Mouse (Mus musculus): ENCODE results near the gene Ostm1.

Gene Ostm1

DNA sequence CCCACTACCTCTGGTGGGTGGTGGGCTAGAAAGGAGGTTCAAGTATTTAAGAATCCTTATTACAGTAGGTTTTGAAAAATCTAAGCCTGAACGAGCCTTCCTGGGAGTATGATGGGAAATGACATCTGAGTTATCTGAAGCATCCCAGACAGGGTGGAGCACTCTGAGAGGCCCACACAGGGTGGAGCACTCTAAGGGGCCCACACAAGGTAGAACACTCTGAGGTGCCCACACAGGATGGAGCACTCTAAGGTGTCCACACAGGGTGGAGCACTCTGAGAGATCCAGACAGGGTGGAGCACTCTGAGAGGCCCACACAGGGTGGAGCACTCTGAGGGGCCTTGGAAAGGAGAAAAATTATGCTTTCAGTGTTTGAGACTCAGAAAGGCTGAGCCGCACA, 42.3 kb downstream of the Ostm1 start:
- in situ Hi-C loops (cut with MboI; ENCODE audit: low sequenced_read_pairs): no loop called here

GRCm38 (mm10) chr10:42630596-42631355, 47.2 kb downstream of the Ostm1 start:
- in situ Hi-C loops (cut with MboI; ENCODE audit: low sequenced_read_pairs): loop anchor here (10.0 kb wide), 1 partner anchor 326 kb away; no protein-coding TSS in a partner anchor

- in situ Hi-C loops (cut with MboI; ENCODE audit: low sequenced_read_pairs): loop anchor here (10.0 kb wide), 1 partner anchor 327 kb away; no protein-coding TSS in a partner anchor
These were observed 48.3 kb downstream of the Ostm1 start for GRCm38 (mm10) chr10:42631754-42632452.

- in situ Hi-C loops (cut with MboI; ENCODE audit: low sequenced_read_pairs): loop anchor here (10.0 kb wide), 1 partner anchor 328 kb away; no protein-coding TSS in a partner anchor
These were observed 49.1 kb downstream of the Ostm1 start for GRCm38 (mm10) chr10:42632453-42633360.

GRCm38 (mm10) chr10:42633361-42634121, 49.9 kb downstream of the Ostm1 start:
- in situ Hi-C loops (cut with MboI; ENCODE audit: low sequenced_read_pairs): loop anchor here (10.0 kb wide), 1 partner anchor 329 kb away; no protein-coding TSS in a partner anchor

- in situ Hi-C loops (cut with MboI; ENCODE audit: low sequenced_read_pairs): loop anchor here (10.0 kb wide), 1 partner anchor 329 kb away; no protein-coding TSS in a partner anchor
These were observed 50.6 kb downstream of the Ostm1 start for GRCm38 (mm10) chr10:42634122-42634720.

DNA sequence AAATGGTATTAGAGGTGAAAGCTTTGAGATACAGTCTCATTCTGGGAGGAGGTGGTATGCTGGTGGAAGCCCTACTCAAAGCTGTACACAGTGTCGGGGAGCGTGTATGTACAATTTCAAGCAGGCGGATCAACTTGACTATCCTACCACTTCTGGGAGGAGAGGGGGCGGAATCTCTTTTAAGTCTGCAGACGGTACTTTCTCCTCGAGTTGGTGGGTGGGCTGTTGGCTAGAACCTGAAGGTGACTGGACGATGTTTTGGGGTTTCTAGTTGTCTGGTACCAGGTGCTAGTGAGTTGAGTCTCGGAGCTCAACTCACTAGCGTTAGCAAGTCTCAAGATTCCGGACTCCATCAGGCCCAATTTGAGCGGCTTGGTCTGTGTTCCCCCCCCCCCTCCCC, 51.4 kb downstream of the Ostm1 start:
- in situ Hi-C loops (cut with MboI; ENCODE audit: low sequenced_read_pairs): loop anchor here (10.0 kb wide), 1 partner anchor 330 kb away; no protein-coding TSS in a partner anchor

- in situ Hi-C loops (cut with MboI; ENCODE audit: low sequenced_read_pairs): loop anchor here (10.0 kb wide), 1 partner anchor 331 kb away; no protein-coding TSS in a partner anchor
These were observed 52.1 kb downstream of the Ostm1 start for GRCm38 (mm10) chr10:42635566-42636359.

GRCm38 (mm10) chr10:42636360-42637182, 52.9 kb downstream of the Ostm1 start:
- in situ Hi-C loops (cut with MboI; ENCODE audit: low sequenced_read_pairs): loop anchor here (10.0 kb wide), 1 partner anchor 332 kb away; no protein-coding TSS in a partner anchor

GRCm38 (mm10) chr10:42637183-42637788, 53.7 kb downstream of the Ostm1 start:
- in situ Hi-C loops (cut with MboI; ENCODE audit: low sequenced_read_pairs): loop anchor here (10.0 kb wide), 1 partner anchor 332 kb away; no protein-coding TSS in a partner anchor

- in situ Hi-C loops (cut with MboI; ENCODE audit: low sequenced_read_pairs): loop anchor here (10.0 kb wide), 1 partner anchor 335 kb away; no protein-coding TSS in a partner anchor
These were observed 56.2 kb downstream of the Ostm1 start for GRCm38 (mm10) chr10:42639856-42640255.

- in situ Hi-C loops (cut with MboI; ENCODE audit: low sequenced_read_pairs): no loop called here
These were observed 60.0 kb downstream of the Ostm1 start for GRCm38 (mm10) chr10:42643638-42644037.

GRCm38 (mm10) chr10:42646340-42646739, 62.7 kb downstream of the Ostm1 start:
- in situ Hi-C loops (cut with MboI; ENCODE audit: low sequenced_read_pairs): no loop called here

DNA sequence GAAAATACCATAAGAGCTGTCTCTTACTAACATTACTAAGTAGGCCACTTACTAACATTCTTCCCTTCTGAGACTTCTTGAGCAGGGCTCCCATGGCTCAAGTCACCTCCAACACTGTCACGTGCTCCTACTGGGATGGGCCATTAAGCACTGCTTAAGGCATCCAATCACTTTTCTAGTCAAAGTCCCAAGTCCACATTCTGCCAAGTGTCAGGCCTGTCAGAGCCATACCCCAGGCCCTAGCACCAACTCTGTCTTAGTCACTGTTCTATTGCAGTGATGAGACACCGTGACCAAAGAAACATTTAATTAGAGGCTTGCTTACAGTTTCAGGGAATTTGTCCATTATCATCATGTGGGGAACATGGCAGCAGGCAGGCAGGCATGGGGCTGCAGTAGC, 78.3 kb downstream of the Ostm1 start:
- in situ Hi-C loops (cut with MboI; ENCODE audit: low sequenced_read_pairs): no loop called here

GRCm38 (mm10) chr10:42669970-42670369, 86.3 kb downstream of the Ostm1 start:
- in situ Hi-C loops (cut with MboI; ENCODE audit: low sequenced_read_pairs): no loop called here

GRCm38 (mm10) chr10:42672798-42673197, 89.2 kb downstream of the Ostm1 start:
- in situ Hi-C loops (cut with MboI; ENCODE audit: low sequenced_read_pairs): no loop called here

- in situ Hi-C loops (cut with MboI; ENCODE audit: low sequenced_read_pairs): no loop called here
These were observed 91.9 kb downstream of the Ostm1 start for GRCm38 (mm10) chr10:42675571-42675970.

Measured in CH12F3 (cell line).